9 mouse cellular contexts compared by ENCODE assay signal in the genomic region with DNA sequence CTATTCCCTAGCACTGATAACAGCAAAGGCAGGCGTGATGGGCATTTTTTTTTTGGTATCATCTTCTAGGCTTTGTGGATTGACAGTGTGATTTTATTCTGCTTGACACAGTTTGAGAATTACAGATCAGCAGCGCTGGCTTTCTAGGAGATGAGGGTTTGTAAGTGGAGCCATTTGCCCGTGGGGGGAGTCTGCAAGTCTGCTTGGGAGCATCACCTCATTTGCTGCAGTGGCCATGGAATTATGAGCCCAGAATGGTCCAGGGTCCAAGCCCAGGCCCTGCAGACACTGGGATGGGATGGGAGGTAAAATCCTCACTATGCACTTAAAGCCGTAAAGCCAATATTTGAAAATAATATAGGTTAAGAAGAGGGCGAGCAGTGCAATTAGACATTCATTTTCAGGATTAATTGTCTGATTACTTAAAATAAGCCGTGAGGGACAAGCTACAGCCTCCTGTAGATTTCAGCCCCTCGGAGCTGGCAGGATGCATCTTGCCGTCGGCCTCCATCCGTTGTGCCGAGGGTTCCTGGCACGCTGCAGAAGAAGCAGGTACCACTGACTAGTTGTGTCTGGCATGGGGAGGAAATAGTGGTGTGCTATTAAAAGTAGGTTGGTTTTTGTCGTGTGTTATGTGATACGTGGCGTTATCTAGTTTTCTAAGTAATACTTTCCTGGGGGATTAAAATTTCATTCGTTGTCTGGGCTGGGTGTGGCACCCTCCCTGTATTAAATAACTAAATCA. TPM values are rescaled to one million over a fixed set of nuclear protein-coding genes. Genes with fewer than 3 reads are reported as not detected.
DNase-seq lines count a peak whose midpoint lies in the region; ATAC-seq lines count a peak whose summit lies in the region.
"Had no signal": no experiment of that assay in that cellular context is flagged by ENCODE, and none has a peak within 500 bp of the region (broad histone marks: within the 10 kb centered on the region; RNA-seq: fewer than 3 reads in every experiment).

No protein-coding gene starts in this region.

- H3K9ac ChIP-seq in kidney, embryonic 15.5 days, result peak overlapping the region; percentile 57
- H3K9ac ChIP-seq in hindbrain, embryonic 11.5 days (ENCODE audit: low read depth, low read length), result peak overlapping the region; percentile 64
- peak overlapping the region; percentile 76 for H3K9ac ChIP-seq in midbrain, embryonic 14.5 days (replicated peaks; ENCODE audit: low read length)

- H3K36me3 ChIP-seq in kidney, embryonic 15.5 days, result no peaks in the 10 kb centered on the region
- no peaks in the 10 kb centered on the region for H3K36me3 ChIP-seq in hindbrain, embryonic 11.5 days (ENCODE audit: control insufficient read depth, insufficient read depth, low read length)
- no peaks in the 10 kb centered on the region for H3K36me3 ChIP-seq in midbrain, embryonic 14.5 days (ENCODE audit: control insufficient read depth, insufficient read depth, low read length)

- H3K4me2 ChIP-seq in kidney, embryonic 15.5 days, result peak overlapping the region; percentile 92
- H3K4me2 ChIP-seq in hindbrain, embryonic 11.5 days (replicated peaks; ENCODE audit: low read depth, low read length), result peak overlapping the region; percentile 87
- peak overlapping the region; percentile 78 for H3K4me2 ChIP-seq in midbrain, embryonic 14.5 days (ENCODE audit: low read length)

- H3K4me3 ChIP-seq in kidney, embryonic 15.5 days (replicated peaks), result peak overlapping the region; percentile 58
- H3K4me3 ChIP-seq in hindbrain, embryonic 11.5 days (ENCODE audit: low read depth, low read length), result peak overlapping the region; percentile 49
- peak overlapping the region; percentile 57 for H3K4me3 ChIP-seq in midbrain, embryonic 14.5 days (replicated peaks; ENCODE audit: low read depth, low read length)

- no peak overlapping the region for H3K27ac ChIP-seq in kidney, embryonic 15.5 days
- H3K27ac ChIP-seq in hindbrain, embryonic 11.5 days (ENCODE audit: low read depth, low read length), result no peak overlapping the region
- peak overlapping the region; percentile 79 for H3K27ac ChIP-seq in midbrain, embryonic 14.5 days (replicated peaks; ENCODE audit: low read depth, low read length)

- no peak for DNase-seq in kidney, postnatal 14 days
- peak; percentile 56 for DNase-seq in cerebellum, postnatal 36 days
- no peak for DNase-seq in hindbrain, embryonic 11.5 days (ENCODE audit: low spot score)
- DNase-seq in midbrain, embryonic 14.5 days, result peak; percentile 57
- DNase-seq in yolk sac, embryonic 10.5 days (ENCODE audit: low spot score), result no peak
- DNase-seq in left cerebral cortex, adult 11 months (ENCODE audit: low spot score), result no peak
- no peak for DNase-seq in spleen, postnatal 14 days (ENCODE audit: low spot score in 2 of 2)
- DNase-seq: kidney, adult 8-10 months had no signal

- H3K9me3 ChIP-seq in kidney, embryonic 15.5 days (replicated peaks), result no peaks in the 10 kb centered on the region
- no peaks in the 10 kb centered on the region for H3K9me3 ChIP-seq in hindbrain, embryonic 11.5 days (ENCODE audit: control insufficient read depth, low read length)
- no peaks in the 10 kb centered on the region for H3K9me3 ChIP-seq in midbrain, embryonic 14.5 days (ENCODE audit: control insufficient read depth, low read length)

- peaks cover 29% of the 10 kb centered on the region for H3K4me1 ChIP-seq in kidney, embryonic 15.5 days
- H3K4me1 ChIP-seq in hindbrain, embryonic 11.5 days (replicated peaks; ENCODE audit: control insufficient read depth, insufficient read depth, low read length), result no peaks in the 10 kb centered on the region
- H3K4me1 ChIP-seq in midbrain, embryonic 14.5 days (ENCODE audit: control insufficient read depth, insufficient read depth, low read length), result peaks cover 21% of the 10 kb centered on the region

- ATAC-seq in kidney, embryonic 15.5 days (replicated peaks; ENCODE audit: low FRiP score), result no peak
- no peak for ATAC-seq in hindbrain, embryonic 11.5 days (ENCODE audit: low FRiP score)
- no peak for ATAC-seq in midbrain, embryonic 14.5 days (ENCODE audit: low FRiP score, low TSS enrichment)

- no peaks in the 10 kb centered on the region for H3K27me3 ChIP-seq in kidney, embryonic 15.5 days
- H3K27me3 ChIP-seq in hindbrain, embryonic 11.5 days (ENCODE audit: control insufficient read depth, insufficient read depth, low read length), result no peaks in the 10 kb centered on the region
- H3K27me3 ChIP-seq in midbrain, embryonic 14.5 days (ENCODE audit: control insufficient read depth, insufficient read depth, low read length), result no peaks in the 10 kb centered on the region

- 61% methylated on average over 16 of the region's 16 CpGs for WGBS in kidney, embryonic 15.5 days
- 73% methylated on average over 16 of the region's 16 CpGs for WGBS in hindbrain, embryonic 11.5 days
- WGBS in midbrain, embryonic 14.5 days, result 55% methylated on average over 16 of the region's 16 CpGs

RNA-seq across cellular contexts. Expression of a gene that starts 42.7 kb away (rescaled TPM):
- 18.9 and 22.7 TPM in 2 replicates for polyA plus RNA-seq in kidney, embryonic 15.5 days (2015; fragmentation: Nextera tagmentation; extraction: Ambion mirVana)
- 51.0 and 54.4 TPM in 2 replicates for polyA plus RNA-seq in hindbrain, embryonic 11.5 days (2014; fragmentation: Nextera tagmentation; extraction: Ambion mirVana)
- polyA plus RNA-seq in midbrain, embryonic 14.5 days (2014; fragmentation: Nextera tagmentation; extraction: Ambion mirVana), result 173 and 174 TPM in 2 replicates

Comparison
In these comparisons a context has a peak if more than half of its experiments do, and no peak if none do; other contexts are left out.
1. DNase-seq: peak in cerebellum, postnatal 36 days (2 of 2) and midbrain, embryonic 14.5 days (single experiment); none in kidney, postnatal 14 days (single experiment), hindbrain, embryonic 11.5 days (single experiment), yolk sac, embryonic 10.5 days (single experiment), left cerebral cortex, adult 11 months (single experiment) and spleen, postnatal 14 days (0 of 2).
2. Peak in every context shown above with its lines, with median percentiles within 50 percentile points of each other: H3K4me2 ChIP-seq, H3K4me3 ChIP-seq and H3K9ac ChIP-seq.